Mouse (Mus musculus) midbrain, embryonic 16.5 days (tissue): ENCODE measurements at regions not wholly inside any gene's neighbourhood (a gene's known extent, or its start where the extent isn't known, plus 50 kb on each side); places are given as distances from the start of the nearest gene placed in this dataset.
A peak's percentile ranks its signal among the peaks of the same experiment; 100 is the strongest.

Experiments
- ATAC-seq: fragments of 200-750 bp; cut with Nextera tagmentation; 2 replicates; pipeline ENCODE4 v1.8.0; 2017; ENCODE audit warnings: moderate TSS enrichment
- H3K27ac ChIP-seq: fragments of 300-500 bp; sonication (generic); 2 replicates; pipeline ENCODE4 v1.5.1; 2014; ENCODE audit warnings: mild to moderate bottlenecking, low read length, mixed read lengths
- H3K27me3 ChIP-seq: fragments of 300-500 bp; sonication (generic); 2 replicates; pipeline ENCODE4 v1.6.1; 2014; ENCODE audit warnings: low read depth, low read length, mixed read lengths; ENCODE audit not compliant: control insufficient read depth, insufficient read depth
- H3K36me3 ChIP-seq: fragments of 300-500 bp; sonication (generic); 2 replicates; pipeline ENCODE4 v1.6.1; 2014; ENCODE audit warnings: mild to moderate bottlenecking, low read length, moderate library complexity, mixed read lengths; ENCODE audit not compliant: control insufficient read depth, insufficient read depth
- H3K4me1 ChIP-seq: fragments of 300-500 bp; sonication (generic); 2 replicates; pipeline ENCODE4 v1.6.1; 2014; ENCODE audit warnings: mild to moderate bottlenecking, low read length, mixed read lengths; ENCODE audit not compliant: control insufficient read depth, insufficient read depth
- H3K4me2 ChIP-seq: fragments of 300-500 bp; sonication (generic); 2 replicates; pipeline ENCODE4 v1.6.1; 2014; ENCODE audit warnings: mild to moderate bottlenecking, low read length, mixed read lengths
- H3K4me3 ChIP-seq: fragments of 300-500 bp; sonication (generic); 2 replicates; pipeline ENCODE4 v1.5.1; 2014; ENCODE audit warnings: low read depth, mild to moderate bottlenecking, low read length, moderate library complexity, mixed read lengths
- H3K9ac ChIP-seq: fragments of 300-500 bp; sonication (generic); 2 replicates; pipeline ENCODE4 v1.6.1; 2014; ENCODE audit warnings: low read depth, low read length, mixed read lengths
- H3K9me3 ChIP-seq: fragments of 300-500 bp; sonication (generic); replicated peaks from 2 replicates; pipeline ENCODE4 v1.6.1; 2014; ENCODE audit warnings: mild to moderate bottlenecking, low read length, mixed read lengths; ENCODE audit not compliant: control insufficient read depth, poor library complexity, severe bottlenecking
- WGBS: fragments of 180-500 bp; shearing (Covaris S2); extraction: QIAGEN DNeasy Blood & Tissue Kit; methylation state at CpG from one replicate; pipeline ENCODE4 v1.1.7; 2014; 5-methylcytosine and 5-hydroxymethylcytosine counted together

DNA sequence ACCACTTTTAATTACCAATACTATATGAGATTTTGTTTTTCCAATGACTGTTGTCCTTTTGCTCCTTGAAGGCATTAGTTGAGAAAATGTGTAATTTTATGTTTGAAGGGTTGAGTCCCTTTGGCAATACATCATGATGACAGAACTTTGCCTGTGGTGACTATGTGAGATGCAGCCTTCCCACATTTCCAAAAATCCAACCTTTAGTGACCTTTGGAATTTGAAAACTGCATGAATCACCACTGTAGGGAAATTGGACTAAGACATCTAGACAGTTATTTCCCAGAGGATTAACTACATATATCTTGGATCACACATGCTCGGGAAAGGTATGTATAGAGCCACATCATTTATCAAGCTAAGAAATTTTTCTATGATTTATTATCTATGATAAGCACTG is 57.7 kb downstream of the Fbxo5 start:
- no peaks in the 10 kb centered on the region for H3K27me3 ChIP-seq
- no peak overlapping the region for H3K4me3 ChIP-seq
- 90% methylated on average over 1 of the region's 1 CpGs for WGBS
- no peak overlapping the region for H3K27ac ChIP-seq
- no peaks in the 10 kb centered on the region for H3K9me3 ChIP-seq
- H3K4me1 ChIP-seq = no peaks in the 10 kb centered on the region
- H3K4me2 ChIP-seq = no peak overlapping the region
- ATAC-seq = no peak
- no peak overlapping the region for H3K9ac ChIP-seq
- H3K36me3 ChIP-seq = no peaks in the 10 kb centered on the region

DNA sequence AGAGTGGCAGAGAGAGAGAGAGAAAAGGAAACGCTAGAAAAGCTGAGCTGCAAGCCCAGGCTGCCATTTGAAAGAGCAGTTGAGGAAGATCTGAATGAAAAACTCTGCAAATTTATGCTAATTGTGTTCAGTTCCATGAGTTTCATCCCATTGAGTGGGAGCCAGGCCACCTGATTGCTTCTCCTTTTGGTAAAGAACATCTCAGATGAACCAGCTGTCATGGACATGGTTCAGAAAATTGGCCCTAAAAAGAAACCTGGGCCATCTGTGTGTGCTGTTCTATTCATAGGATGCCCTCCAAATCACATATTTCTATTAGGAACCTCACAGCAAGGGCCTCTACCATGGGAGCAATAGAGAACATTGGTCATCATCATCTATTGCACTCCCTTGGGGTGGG is 70.3 kb downstream of the Fbxo5 start:
- Histone ChIP-seq H3K9me3 (no peaks in the 10 kb centered on the region), H3K36me3 (no peaks in the 10 kb centered on the region), H3K9ac (no peak overlapping the region), H3K27ac (no peak overlapping the region), H3K4me2 (no peak overlapping the region), H3K27me3 (no peaks in the 10 kb centered on the region), H3K4me3 (no peak overlapping the region), H3K4me1 (no peaks in the 10 kb centered on the region)
- no peak for ATAC-seq
- WGBS = 83% methylated on average over 1 of the region's 1 CpGs

GRCm38 (mm10) chr10:5699791-5700190 is 60.8 kb downstream of the Vip start:
- ATAC-seq = no peak
- H3K27me3 ChIP-seq = no peaks in the 10 kb centered on the region
- no peaks in the 10 kb centered on the region for H3K9me3 ChIP-seq
- H3K4me1 ChIP-seq = no peaks in the 10 kb centered on the region
- H3K27ac ChIP-seq = no peak overlapping the region
- H3K4me3 ChIP-seq = no peak overlapping the region
- H3K4me2 ChIP-seq = no peak overlapping the region
- H3K36me3 ChIP-seq = no peaks in the 10 kb centered on the region
- H3K9ac ChIP-seq = no peak overlapping the region

GRCm38 (mm10) chr10:5697457-5697856 is 58.4 kb downstream of the Vip start:
- H3K36me3 ChIP-seq = no peaks in the 10 kb centered on the region
- ATAC-seq = 0 out of 2 replicates have a peak, but pooled peaks have one; percentile 48
- H3K27ac ChIP-seq = no peak overlapping the region
- H3K9ac ChIP-seq = no peak overlapping the region
- H3K4me1 ChIP-seq = no peaks in the 10 kb centered on the region
- H3K4me2 ChIP-seq = no peak overlapping the region
- no peak overlapping the region for H3K4me3 ChIP-seq
- no peaks in the 10 kb centered on the region for H3K9me3 ChIP-seq
- H3K27me3 ChIP-seq = no peaks in the 10 kb centered on the region
